Comparison of ENCODE assay signal across 8 mouse cellular contexts in genomic region chr2:180920810-180921400, GRCm38 (mm10). TPM values are rescaled to one million over a fixed set of nuclear protein-coding genes. Genes with fewer than 3 reads are reported as not detected.
DNase-seq lines count a peak whose midpoint lies in the region; ATAC-seq and TF ChIP-seq lines count a peak whose summit lies in the region.

Gene Ythdf1 (minus strand): TSS chr2:180920949.

- peak; percentile 98 for ATAC-seq in forebrain, postnatal 0 days
- peak; percentile 92 for ATAC-seq in lung, embryonic 15.5 days (ENCODE audit: borderline replicate concordance, extremely low read depth, low FRiP score, low TSS enrichment)

- TF ChIP-seq EP300 in MEL (IDR thresholded peaks at IDR 0.05; ENCODE audit: low read depth in 1 of 2, low read length in 2 of 2) = no peak

- no peak for TF ChIP-seq CTCF in MEL (IDR thresholded peaks at IDR 0.05 in 2 of 3, conservative IDR thresholded peaks at IDR 0.05 in 1 of 3; ENCODE audit: control insufficient read depth in 1 of 3, insufficient read depth in 1 of 3, low read depth in 2 of 3, low read length in 3 of 3, poor library complexity in 1 of 3, severe bottlenecking in 1 of 3)
- TF ChIP-seq CTCF in cerebellum, adult 2 months (IDR thresholded peaks at IDR 0.05; ENCODE audit: borderline replicate concordance, insufficient read depth, low read depth, low read length) = no peak
- no peak for TF ChIP-seq CTCF in forebrain, postnatal 0 days (IDR thresholded peaks at IDR 0.05; ENCODE audit: low read depth)

- H3K79me2 ChIP-seq in MEL (ENCODE audit: control insufficient read depth, insufficient read depth, low read length, poor library complexity) = peaks cover 29% of the 10 kb centered on the region

- H3K36me3 ChIP-seq in MEL (ENCODE audit: control insufficient read depth in 1 of 2, insufficient read depth in 2 of 2, low read length in 2 of 2) = peaks cover 8 to 32% of the 10 kb centered on the region in 2 experiments
- peaks cover 24% of the 10 kb centered on the region for H3K36me3 ChIP-seq in forebrain, postnatal 0 days (ENCODE audit: insufficient read depth)
- peaks cover 24% of the 10 kb centered on the region; the same call in 1 of the 2 replicates for H3K36me3 ChIP-seq in lung, embryonic 15.5 days

- H3K27me3 ChIP-seq in MEL (ENCODE audit: control insufficient read depth in 1 of 2, insufficient read depth in 2 of 2, low read length in 2 of 2) = no peaks in the 10 kb centered on the region
- no peaks in the 10 kb centered on the region for H3K27me3 ChIP-seq in cerebellum, adult 2 months (ENCODE audit: control insufficient read depth, insufficient read depth, low read length)
- no peaks in the 10 kb centered on the region for H3K27me3 ChIP-seq in forebrain, postnatal 0 days (ENCODE audit: insufficient read depth, low read length)
- no peaks in the 10 kb centered on the region for H3K27me3 ChIP-seq in lung, embryonic 15.5 days

- TF ChIP-seq POLR2A in MEL (IDR thresholded peaks at IDR 0.05; ENCODE audit: control insufficient read depth in 1 of 2, insufficient read depth in 1 of 2, low read depth in 1 of 2, low read length in 2 of 2, poor library complexity in 1 of 2) = peak; percentile 63 to 88
- TF ChIP-seq POLR2A in cerebellum, adult 2 months (IDR thresholded peaks at IDR 0.05; ENCODE audit: borderline replicate concordance, insufficient read depth, low read length) = peak; percentile 70

- peak within 1 kb of the TSS; percentile 45 for H3K27ac ChIP-seq in MEL (ENCODE audit: control insufficient read depth, low read depth, low read length)
- H3K27ac ChIP-seq in cerebellum, adult 2 months (ENCODE audit: insufficient read depth, low read length) = peak within 1 kb of the TSS; percentile 70
- H3K27ac ChIP-seq in forebrain, postnatal 0 days (ENCODE audit: low read depth, low read length) = peak within 1 kb of the TSS; percentile 78
- H3K27ac ChIP-seq in lung, embryonic 15.5 days = peak within 1 kb of the TSS; percentile 37; the same call in 1 of the 2 replicates

- peak; percentile 95 for DNase-seq in MEL (ENCODE audit: low read depth, low spot score)
- peak; percentile 97 to 99 for DNase-seq in cerebellum, adult 2 months
- DNase-seq in forebrain, postnatal 0 days = peak; percentile 98
- DNase-seq in heart, postnatal 4 days = peak; percentile 99
- DNase-seq in layer of hippocampus, adult 8-10 months (ENCODE audit: low spot score in 2 of 2) = peak; percentile 94 to 95
- peak; percentile 93 for DNase-seq in ovary, adult 18-20 months (ENCODE audit: low spot score)
- peak; percentile 98 for DNase-seq in thymus, postnatal 0 days (ENCODE audit: low spot score)

- H3K9me3 ChIP-seq in MEL (replicated peaks; ENCODE audit: insufficient read depth, low read length) = no peaks in the 10 kb centered on the region
- no peaks in the 10 kb centered on the region for H3K9me3 ChIP-seq in forebrain, postnatal 0 days (ENCODE audit: low read length)
- no peaks in the 10 kb centered on the region for H3K9me3 ChIP-seq in lung, embryonic 15.5 days

- no peak for TF ChIP-seq RAD21 in MEL (IDR thresholded peaks at IDR 0.05; ENCODE audit: low read depth, low read length)

- H3K4me1 ChIP-seq in MEL (ENCODE audit: control insufficient read depth in 1 of 2, insufficient read depth in 2 of 2, low read length in 2 of 2) = peaks cover 3 to 21% of the 10 kb centered on the region in 2 experiments
- H3K4me1 ChIP-seq in cerebellum, adult 2 months (ENCODE audit: control insufficient read depth, insufficient read depth, low read length) = peaks cover 3% of the 10 kb centered on the region; the same call in 1 of the 2 replicates
- peaks cover 7% of the 10 kb centered on the region; the same call in 1 of the 2 replicates for H3K4me1 ChIP-seq in forebrain, postnatal 0 days (ENCODE audit: insufficient read depth)
- H3K4me1 ChIP-seq in lung, embryonic 15.5 days = peaks cover 17% of the 10 kb centered on the region

- H3K4me3 ChIP-seq in MEL (ENCODE audit: control insufficient read depth in 1 of 2, insufficient read depth in 1 of 2, low read depth in 2 of 2, low read length in 2 of 2) = peak within 1 kb of the TSS; percentile 85 to 86
- H3K4me3 ChIP-seq in cerebellum, adult 2 months (replicated peaks; ENCODE audit: insufficient read depth, low read depth, low read length) = peak within 1 kb of the TSS; percentile 89
- peak within 1 kb of the TSS; percentile 99 for H3K4me3 ChIP-seq in forebrain, postnatal 0 days (ENCODE audit: low read depth, low read length)
- peak within 1 kb of the TSS; percentile 71 for H3K4me3 ChIP-seq in lung, embryonic 15.5 days

- 1% methylated on average over 56 of the region's 56 CpGs for WGBS in cerebellum, adult 2 months
- WGBS in forebrain, postnatal 0 days = under 1% methylated on average over 55 of the region's 56 CpGs
- under 1% methylated on average over 56 of the region's 56 CpGs for WGBS in lung, embryonic 15.5 days

- H3K4me2 ChIP-seq in forebrain, postnatal 0 days (ENCODE audit: low read depth) = peak within 1 kb of the TSS; percentile 85
- H3K4me2 ChIP-seq in lung, embryonic 15.5 days = peak within 1 kb of the TSS; percentile 65

- H3K9ac ChIP-seq in MEL (ENCODE audit: control insufficient read depth, low read depth, low read length, poor library complexity, severe bottlenecking) = peak within 1 kb of the TSS; percentile 97
- H3K9ac ChIP-seq in forebrain, postnatal 0 days = peak within 1 kb of the TSS; percentile 98
- H3K9ac ChIP-seq in lung, embryonic 15.5 days = peak within 1 kb of the TSS; percentile 89

TF ChIP-seq in MEL, 35 proteins besides CTCF, POLR2A, EP300 and RAD21 (continues in another document):
- TF ChIP-seq MAFK (IDR thresholded peaks at IDR 0.05; ENCODE audit: borderline replicate concordance, low read depth, low read length) (no peak), MAZ (IDR thresholded peaks at IDR 0.05; ENCODE audit: low read depth, low read length) (no peak), ETS1 (IDR thresholded peaks at IDR 0.05; ENCODE audit: low read depth, low read length) (no peak), MAX (IDR thresholded peaks at IDR 0.05; ENCODE audit: low read length) (peak; percentile 87), POLR2AphosphoS5 (IDR thresholded peaks at IDR 0.05; ENCODE audit: borderline replicate concordance, low read depth, low read length) (no peak), POLR2AphosphoS2 (IDR thresholded peaks at IDR 0.05; ENCODE audit: low read length) (peak; percentile 73; the same call in 1 of the 2 replicates), ZKSCAN1 (IDR thresholded peaks at IDR 0.05; ENCODE audit: low read depth, low read length) (no peak), ZNF384 (IDR thresholded peaks at IDR 0.05; ENCODE audit: low read depth, low read length) (no peak), ZC3H11A (IDR thresholded peaks at IDR 0.05; ENCODE audit: low read depth, low read length) (no peak), ZMIZ1 (IDR thresholded peaks at IDR 0.05; ENCODE audit: low read depth, low read length) (peak; percentile 73; the same call in 1 of the 2 replicates), MYC (IDR thresholded peaks at IDR 0.05; ENCODE audit: low read depth, low read length) (peak; percentile 85), JUND (IDR thresholded peaks at IDR 0.05; ENCODE audit: low read depth, low read length) (no peak), TAL1 (IDR thresholded peaks at IDR 0.05; ENCODE audit: low read length) (no peak), UBTF (IDR thresholded peaks at IDR 0.05; ENCODE audit: borderline replicate concordance, insufficient read depth, low read depth, low read length) (no peak), TBP (IDR thresholded peaks at IDR 0.05; ENCODE audit: low read depth, low read length) (no peak), USF2 (IDR thresholded peaks at IDR 0.05; ENCODE audit: borderline replicate concordance in 1 of 2, insufficient read depth in 1 of 2, low read depth in 1 of 2, low read length in 2 of 2) (peak in 1 of 2 experiments; percentile 89; a peak in 3 of 4 replicates), SIN3A (IDR thresholded peaks at IDR 0.05; ENCODE audit: low read length) (peak; percentile 67), MEF2A (IDR thresholded peaks at IDR 0.05; ENCODE audit: extremely low read depth, insufficient replicate concordance, low read depth, low read length, poor library complexity, severe bottlenecking) (no peak), MYB (IDR thresholded peaks at IDR 0.05; ENCODE audit: low read depth, low read length) (no peak), BHLHE40 (IDR thresholded peaks at IDR 0.05; ENCODE audit: borderline replicate concordance, low read depth, low read length) (no peak), GATA1 (IDR thresholded peaks at IDR 0.05; ENCODE audit: low read depth, low read length) (no peak), USF1 (IDR thresholded peaks at IDR 0.05; ENCODE audit: low read depth, low read length) (peak; percentile 99), HCFC1 (IDR thresholded peaks at IDR 0.05; ENCODE audit: low read depth, low read length) (peak; percentile 90), SMC3 (IDR thresholded peaks at IDR 0.05; ENCODE audit: low read depth, low read length) (no peak), RCOR1 (IDR thresholded peaks at IDR 0.05; ENCODE audit: low read depth, low read length) (no peak), CHD2 (IDR thresholded peaks at IDR 0.05; ENCODE audit: low read length) (no peak), ELF1 (IDR thresholded peaks at IDR 0.05; ENCODE audit: low read depth, low read length) (peak; percentile 35; the same call in 1 of the 2 replicates), TCF12 (IDR thresholded peaks at IDR 0.05; ENCODE audit: low read depth, low read length) (peak; percentile 59; the same call in 1 of the 2 replicates), MXI1 (IDR thresholded peaks at IDR 0.05; ENCODE audit: low read depth, low read length) (peak; percentile 95), NRF1 (IDR thresholded peaks at IDR 0.05; ENCODE audit: insufficient read depth, low read depth, low read length, poor library complexity, severe bottlenecking) (peak; percentile 94), KAT2A (conservative IDR thresholded peaks at IDR 0.05; ENCODE audit: low read depth, low read length) (peak; percentile 70; the same call in 1 of the 2 replicates)

RNA-seq across cellular contexts. Expression of gene Ythdf1, which starts in this region (rescaled TPM):
- total RNA-seq in MEL (2012; rRNA removed) = 33.0 and 36.8 TPM in 2 replicates
- 10 to 100 TPM in 1 of 2 experiments, not detected in 1; 72.2 TPM for polyA plus RNA-seq in MEL (2012; ENCODE audit: insufficient read depth in 1 of 2, insufficient read length in 2 of 2, low read depth in 1 of 2, low replicate concordance in 2 of 2, missing spikeins in 1 of 2)
- 52.3 and 59.7 TPM in 2 replicates for polyA plus RNA-seq in cerebellum, adult 2 months (2012; rRNA removed)
- 26.0 and 31.2 TPM in 2 replicates for total RNA-seq in forebrain, postnatal 0 days (2014; rRNA removed)
- polyA plus RNA-seq in forebrain, postnatal 0 days (2015; fragmentation: Nextera tagmentation; extraction: Ambion mirVana) = 49.9 and 51.7 TPM in 2 replicates
- total RNA-seq in heart, postnatal 4 days (2021) = 10 to 100 TPM; 47.0 to 47.8 TPM
- 10 to 100 TPM; 53.7 to 57.3 (median 55.3) TPM for total RNA-seq in layer of hippocampus, adult 8-10 months (2022)
- 54.7 and 58.1 TPM in 2 replicates for polyA plus RNA-seq in lung, embryonic 15.5 days (2015; fragmentation: Nextera tagmentation; extraction: Ambion mirVana)
- 52.6 and 53.9 TPM in 2 replicates for polyA plus RNA-seq in thymus, postnatal 0 days (2015; fragmentation: Nextera tagmentation; extraction: Ambion mirVana)

Comparison
In these comparisons a context has a peak if more than half of its experiments do, and no peak if none do; other contexts are left out.
1. Peak in every context shown above with its lines: DNase-seq, ATAC-seq, H3K4me3 ChIP-seq and H3K27ac ChIP-seq.